Mouse (Mus musculus) neural tube, embryonic 11.5 days (tissue): Measurements from ENCODE around the gene Lrrc73. TPM values are rescaled to one million over a fixed set of nuclear protein-coding genes. Genes with fewer than 3 reads are reported as not detected.

ENCODE experiments used
- ATAC-seq: fragments of 200-750 bp; cut with Nextera tagmentation; 2 replicates; pipeline ENCODE4 v1.8.0; 2017; ENCODE audit warnings: moderate number of reproducible peaks, mild to moderate bottlenecking, moderate TSS enrichment, moderate library complexity; ENCODE audit not compliant: insufficient read depth, low FRiP score, low TSS enrichment
- DNase-seq: peaks from one replicate; pipeline ENCODE4 v3.0.0-alpha.2; 2015; ENCODE audit warnings: low spot score
- H3K27ac ChIP-seq: fragments of 300-500 bp; sonication (generic); 2 replicates; pipeline ENCODE4 v1.5.1; 2014; ENCODE audit warnings: low read depth, mild to moderate bottlenecking, low read length
- H3K27me3 ChIP-seq: fragments of 300-500 bp; sonication (generic); 2 replicates; pipeline ENCODE4 v1.6.1; 2014; ENCODE audit warnings: mild to moderate bottlenecking, low read length, mixed read lengths; ENCODE audit not compliant: control insufficient read depth, insufficient read depth
- H3K36me3 ChIP-seq: fragments of 300-500 bp; sonication (generic); 2 replicates; pipeline ENCODE4 v1.6.1; 2014; ENCODE audit warnings: mild to moderate bottlenecking, low read length, moderate library complexity, mixed read lengths; ENCODE audit not compliant: control insufficient read depth, insufficient read depth
- H3K4me1 ChIP-seq: fragments of 300-500 bp; sonication (generic); 2 replicates; pipeline ENCODE4 v1.6.1; 2014; ENCODE audit warnings: low read length, mixed read lengths; ENCODE audit not compliant: control insufficient read depth, insufficient read depth
- H3K4me2 ChIP-seq: fragments of 300-500 bp; sonication (generic); 2 replicates; pipeline ENCODE4 v1.6.1; 2014; ENCODE audit warnings: low read depth, mild to moderate bottlenecking, moderate library complexity
- H3K4me3 ChIP-seq: fragments of 300-500 bp; sonication (generic); 2 replicates; pipeline ENCODE4 v1.5.1; 2014; ENCODE audit warnings: low read depth, low read length
- H3K9ac ChIP-seq: fragments of 300-500 bp; sonication (generic); 2 replicates; pipeline ENCODE4 v1.6.1; 2014; ENCODE audit warnings: mild to moderate bottlenecking, low read length
- H3K9me3 ChIP-seq: fragments of 300-500 bp; sonication (generic); 2 replicates; pipeline ENCODE4 v1.6.1; 2016; ENCODE audit warnings: low read length; ENCODE audit not compliant: control insufficient read depth
- WGBS: fragments of 180-500 bp; shearing (Covaris S2); extraction: QIAGEN DNeasy Blood & Tissue Kit; methylation state at CpG from one replicate; pipeline ENCODE4 v1.1.7; 2014; 5-methylcytosine and 5-hydroxymethylcytosine counted together
- polyA plus RNA-seq: library from polyadenylated mRNA; unstranded; fragments of >200 nt; fragmentation: Nextera tagmentation; extraction: Ambion mirVana; gene quantifications from 2 replicates; pipeline ENCODE4 v1.2.1, GENCODE M21; 2014

Gene Lrrc73
- polyA plus RNA-seq, 1 experiment from 2014 or later, result 2.8 TPM

DNA sequence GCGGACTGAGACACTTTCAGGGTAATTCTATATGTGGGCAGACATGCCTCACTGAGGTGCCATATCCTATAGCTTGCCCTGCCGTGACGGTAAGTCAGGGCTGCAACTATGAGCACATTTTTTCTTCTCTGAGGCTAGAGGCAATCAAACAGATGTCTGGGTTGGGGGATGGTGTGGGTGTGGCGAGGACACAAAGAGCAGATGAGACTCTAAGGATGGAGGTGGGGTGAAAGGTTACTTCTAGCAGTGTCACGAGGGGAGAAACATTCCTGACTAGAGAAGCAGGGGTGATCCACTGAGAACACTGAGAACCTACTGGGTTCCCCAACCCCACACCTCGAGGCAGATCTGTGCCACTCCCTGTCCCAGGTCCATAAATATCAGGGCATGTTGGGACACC is 13.7 kb downstream of the Lrrc73 start:
- ATAC-seq, result no peak
- H3K27ac ChIP-seq, result no peak overlapping the region
- no peaks in the 10 kb centered on the region for H3K27me3 ChIP-seq
- H3K4me3 ChIP-seq, result no peak overlapping the region
- H3K9ac ChIP-seq, result no peak overlapping the region
- H3K4me1 ChIP-seq, result no peaks in the 10 kb centered on the region
- H3K9me3 ChIP-seq, result no peaks in the 10 kb centered on the region
- WGBS, result 58% methylated on average over 6 of the region's 6 CpGs
- peaks cover 20% of the 10 kb centered on the region for H3K36me3 ChIP-seq
- H3K4me2 ChIP-seq, result no peak overlapping the region
- peak; percentile 3 for DNase-seq

DNA sequence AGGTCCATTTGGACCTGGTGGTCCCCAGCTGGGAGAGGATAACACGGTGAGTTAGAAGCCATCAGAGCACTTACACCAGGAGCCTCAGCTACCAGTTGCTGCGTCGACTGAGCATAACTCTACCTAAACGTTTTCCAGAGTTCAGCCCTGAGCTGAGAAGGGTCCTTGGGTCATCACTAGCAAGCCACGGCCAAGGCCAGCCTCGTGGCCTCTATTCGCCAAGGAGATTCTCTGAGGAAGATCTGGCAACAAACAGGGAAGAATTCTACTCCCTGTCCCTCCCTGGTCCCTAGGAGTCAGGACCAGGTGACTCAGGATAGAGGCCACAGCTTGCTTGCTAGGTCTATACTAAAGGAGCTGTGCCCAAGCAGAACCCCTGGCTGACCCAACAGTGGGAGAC is 14.2 kb downstream of the Lrrc73 start:
- H3K4me1 ChIP-seq, result no peaks in the 10 kb centered on the region

DNA sequence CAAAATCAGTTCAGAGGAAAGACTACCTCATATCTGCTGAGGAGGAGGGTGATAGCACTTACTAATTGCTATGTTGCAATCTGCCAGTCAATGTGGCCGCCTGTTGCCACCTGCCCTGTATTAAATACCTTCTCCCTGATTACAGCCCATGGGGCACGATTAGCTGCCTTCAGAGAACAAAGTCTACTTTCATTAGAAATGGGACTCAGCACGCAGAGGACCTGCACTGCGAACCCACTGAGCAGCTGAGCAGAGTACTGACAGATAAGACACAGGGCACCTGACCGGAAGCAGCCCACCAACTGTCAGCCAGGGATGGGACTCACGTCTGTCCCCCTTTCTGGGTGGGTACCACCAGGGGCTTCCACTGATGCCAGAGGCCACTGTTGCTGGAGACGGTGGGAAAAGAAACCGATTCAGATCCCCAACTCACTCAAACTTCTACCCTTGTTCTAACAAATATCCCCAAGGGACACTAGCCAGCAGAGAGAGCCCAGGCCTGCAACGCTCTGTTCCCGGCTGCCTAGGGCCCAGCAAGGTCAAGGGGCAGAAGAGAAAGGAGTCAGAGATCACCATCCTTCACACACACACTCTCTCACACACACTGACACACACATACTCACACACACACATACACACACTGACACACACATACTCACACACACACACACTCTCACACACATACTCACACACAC is 14.8 kb downstream of the Lrrc73 start:
- Histone ChIP-seq H3K36me3 (peaks cover 20% of the 10 kb centered on the region), H3K9ac (no peak overlapping the region), H3K27ac (no peak overlapping the region), H3K4me2 (no peak overlapping the region), H3K4me1 (no peaks in the 10 kb centered on the region), H3K4me3 (no peak overlapping the region), H3K9me3 (no peaks in the 10 kb centered on the region), H3K27me3 (no peaks in the 10 kb centered on the region)
- no peak for ATAC-seq
- 83% methylated on average over 10 of the region's 10 CpGs for WGBS
- no peak for DNase-seq

More for the DNA sequence above, 14.2 kb downstream of the Lrrc73 start:
- no peak overlapping the region for H3K4me2 ChIP-seq
- no peaks in the 10 kb centered on the region for H3K9me3 ChIP-seq
- DNase-seq (no peak), ATAC-seq (no peak)
- H3K9ac ChIP-seq, result no peak overlapping the region
- H3K27me3 ChIP-seq, result no peaks in the 10 kb centered on the region
- H3K4me3 ChIP-seq, result no peak overlapping the region
- H3K27ac ChIP-seq, result no peak overlapping the region
- H3K36me3 ChIP-seq, result peaks cover 20% of the 10 kb centered on the region
- WGBS, result 85% methylated on average over 7 of the region's 7 CpGs

DNA sequence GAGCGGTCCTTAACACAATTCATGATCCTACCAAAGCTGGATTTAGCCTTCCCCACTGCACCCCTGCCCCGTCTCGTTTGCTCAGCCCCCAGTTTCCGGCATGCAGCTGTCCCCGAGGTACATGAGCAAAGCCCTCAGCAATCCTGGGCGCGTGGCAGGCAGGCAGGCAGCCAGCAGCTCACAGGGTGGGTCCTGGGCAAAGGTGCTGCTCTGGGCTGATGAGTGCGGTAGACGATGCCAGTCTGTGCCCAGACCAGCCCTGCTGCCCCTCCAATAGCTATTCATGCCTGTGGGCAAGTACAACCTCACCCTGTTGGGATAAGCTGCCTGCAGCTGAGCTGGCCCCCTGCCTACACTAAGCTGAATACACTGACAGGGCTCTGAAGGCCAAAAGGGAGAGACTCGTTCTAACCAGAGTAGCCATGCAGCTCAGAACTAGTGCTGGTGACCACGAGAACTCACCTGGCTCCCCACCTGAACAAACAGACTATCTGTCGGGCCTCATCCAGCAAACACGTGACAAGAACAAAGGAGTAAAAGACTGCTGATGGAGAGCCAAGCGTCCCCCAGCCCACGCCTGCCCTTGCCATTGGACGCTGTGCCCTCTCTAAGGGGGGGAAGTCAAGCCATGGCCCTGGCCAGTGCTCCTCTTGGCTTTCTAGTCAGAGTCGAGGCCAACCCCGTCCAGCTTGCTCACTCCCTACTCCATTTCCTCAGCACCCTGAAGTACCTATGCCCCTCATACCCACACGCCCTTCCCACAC is 16.6 kb downstream of the Lrrc73 start:
- H3K4me2 ChIP-seq, result no peak overlapping the region
- DNase-seq (no peak), ATAC-seq (no peak)
- no peak overlapping the region for H3K9ac ChIP-seq
- no peak overlapping the region for H3K4me3 ChIP-seq
- no peaks in the 10 kb centered on the region for H3K27me3 ChIP-seq
- no peak overlapping the region for H3K27ac ChIP-seq
- H3K4me1 ChIP-seq, result no peaks in the 10 kb centered on the region
- 88% methylated on average over 19 of the region's 19 CpGs for WGBS
- peaks cover 12% of the 10 kb centered on the region for H3K36me3 ChIP-seq
- no peaks in the 10 kb centered on the region for H3K9me3 ChIP-seq

DNA sequence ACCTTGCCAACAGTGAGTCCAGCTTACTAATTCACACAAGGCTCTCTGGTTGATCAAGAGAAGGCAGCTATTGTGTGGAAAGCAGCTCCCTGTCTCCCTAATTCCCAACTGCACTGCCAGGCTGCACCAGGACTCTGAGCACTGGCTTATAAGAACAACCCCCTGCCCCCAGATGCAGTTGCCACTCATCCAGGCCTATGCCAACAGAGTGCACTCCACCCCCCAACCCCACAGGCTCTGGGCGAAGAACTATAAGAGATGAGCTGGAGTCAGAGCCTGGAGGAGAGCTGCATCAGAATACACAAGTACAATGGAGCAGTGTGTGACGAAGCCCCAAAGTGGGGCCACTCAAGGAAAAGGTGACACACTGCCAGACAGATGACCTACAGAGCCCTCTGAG is 18.7 kb downstream of the Lrrc73 start:
- H3K4me2 ChIP-seq, result no peak overlapping the region
- DNase-seq, result no peak
- no peaks in the 10 kb centered on the region for H3K4me1 ChIP-seq
- no peak overlapping the region for H3K4me3 ChIP-seq
- WGBS, result 90% methylated on average over 2 of the region's 2 CpGs
- H3K36me3 ChIP-seq, result peaks cover 14% of the 10 kb centered on the region
- H3K27ac ChIP-seq, result no peak overlapping the region
- ATAC-seq, result no peak
- no peaks in the 10 kb centered on the region for H3K27me3 ChIP-seq
- H3K9ac ChIP-seq, result no peak overlapping the region
- H3K9me3 ChIP-seq, result no peaks in the 10 kb centered on the region

DNA sequence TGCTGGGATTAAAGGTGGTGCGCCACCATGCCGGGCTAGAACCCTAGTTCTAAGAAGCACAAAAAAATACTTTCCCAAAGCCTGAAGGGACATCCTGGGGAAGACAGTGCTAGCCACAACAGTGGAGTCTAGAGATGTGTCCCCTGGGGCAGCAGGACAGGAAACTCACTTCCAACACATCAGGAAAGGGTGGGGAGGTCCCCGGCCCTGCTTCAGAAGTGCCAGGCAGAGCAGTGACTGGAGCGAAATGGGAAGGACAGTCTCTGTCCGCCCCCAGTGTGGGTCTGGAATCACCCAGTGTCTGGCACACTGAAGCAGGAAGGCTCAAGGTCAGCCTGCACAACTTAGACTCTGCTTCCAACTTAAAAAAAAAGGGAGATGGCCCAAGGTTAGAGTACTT is 19.3 kb downstream of the Lrrc73 start:
- Histone ChIP-seq H3K4me3 (no peak overlapping the region), H3K4me2 (no peak overlapping the region), H3K27ac (no peak overlapping the region), H3K27me3 (no peaks in the 10 kb centered on the region), H3K36me3 (peaks cover 14% of the 10 kb centered on the region), H3K9ac (no peak overlapping the region), H3K4me1 (no peaks in the 10 kb centered on the region), H3K9me3 (no peaks in the 10 kb centered on the region)
- ATAC-seq (no peak), DNase-seq (peak; percentile 9)
- WGBS, result 87% methylated on average over 5 of the region's 5 CpGs

DNA sequence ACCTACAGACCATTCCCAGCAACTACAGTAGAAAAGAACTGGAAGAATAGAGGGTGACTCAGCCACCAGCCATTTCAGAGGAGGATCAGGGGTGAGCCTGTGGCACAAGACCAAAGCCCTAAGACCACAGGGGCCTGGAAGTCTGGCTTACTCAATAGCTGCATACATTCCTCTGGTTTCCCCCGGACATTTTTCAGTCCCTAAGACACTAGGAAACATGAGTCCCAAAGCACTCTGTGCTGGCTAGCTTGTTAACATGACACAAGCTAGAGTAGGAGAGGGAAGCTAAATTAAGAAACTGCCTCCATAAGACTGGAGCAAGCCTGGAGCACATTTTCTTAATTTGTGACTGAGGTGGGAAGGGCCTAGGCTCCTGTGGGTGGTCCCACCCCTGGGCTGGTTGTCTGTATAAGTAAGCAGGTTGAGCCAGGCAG is 20.5 kb downstream of the Lrrc73 start:
- Histone ChIP-seq H3K4me2 (no peak overlapping the region), H3K4me1 (no peaks in the 10 kb centered on the region), H3K36me3 (peaks cover 14% of the 10 kb centered on the region), H3K9me3 (no peaks in the 10 kb centered on the region), H3K4me3 (no peak overlapping the region), H3K27me3 (no peaks in the 10 kb centered on the region), H3K27ac (no peak overlapping the region), H3K9ac (no peak overlapping the region)
- 74% methylated on average over 1 of the region's 1 CpGs for WGBS
- ATAC-seq (no peak), DNase-seq (peak; percentile 5)

DNA sequence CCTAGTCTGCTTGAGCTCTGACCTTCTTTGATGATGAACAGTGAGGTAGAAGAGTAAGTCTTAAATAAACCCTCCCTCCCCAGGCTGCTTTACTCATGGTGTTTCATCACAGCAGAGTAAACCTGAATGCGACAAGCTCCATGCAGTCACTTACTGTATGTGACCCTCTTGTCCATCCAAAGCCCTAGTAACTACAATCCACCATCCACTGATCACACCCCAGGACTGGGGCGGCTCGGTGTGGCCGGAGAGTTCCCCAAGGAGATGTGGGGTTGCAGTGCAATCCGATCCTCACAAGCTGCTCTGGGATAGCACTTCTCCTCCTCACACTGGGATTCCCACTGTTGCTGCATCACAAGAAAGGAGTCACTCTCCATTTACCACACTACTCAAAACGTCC is 21.1 kb downstream of the Lrrc73 start:
- 68% methylated on average over 6 of the region's 6 CpGs for WGBS
- no peaks in the 10 kb centered on the region for H3K27me3 ChIP-seq
- no peak overlapping the region for H3K4me2 ChIP-seq
- H3K36me3 ChIP-seq, result peaks cover 11% of the 10 kb centered on the region
- H3K9me3 ChIP-seq, result no peaks in the 10 kb centered on the region
- no peaks in the 10 kb centered on the region for H3K4me1 ChIP-seq
- H3K9ac ChIP-seq, result no peak overlapping the region
- H3K4me3 ChIP-seq, result no peak overlapping the region
- H3K27ac ChIP-seq, result no peak overlapping the region
- DNase-seq, result peak; percentile 4
- no peak for ATAC-seq

DNA sequence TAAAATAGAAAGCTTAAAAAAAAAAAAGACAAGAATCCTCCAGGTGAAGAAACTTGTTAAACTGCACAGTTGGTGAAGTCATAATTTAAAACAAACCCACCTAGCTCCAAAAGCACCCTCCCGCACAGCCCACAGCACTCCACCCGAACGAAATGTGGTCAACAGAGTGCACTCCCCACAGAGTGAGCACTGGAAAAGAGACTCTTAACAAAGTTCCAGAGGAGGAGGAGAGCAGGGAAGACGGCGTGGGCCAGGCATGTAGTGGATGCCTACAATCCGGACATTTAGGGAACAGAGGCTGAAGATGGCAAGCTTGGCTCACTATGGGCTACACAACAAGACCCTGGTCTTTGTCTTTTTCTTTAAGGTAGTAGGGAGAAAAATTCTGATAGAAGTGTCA is 21.7 kb downstream of the Lrrc73 start:
- Histone ChIP-seq H3K9ac (no peak overlapping the region), H3K27ac (no peak overlapping the region), H3K4me3 (no peak overlapping the region), H3K27me3 (no peaks in the 10 kb centered on the region), H3K4me2 (no peak overlapping the region), H3K4me1 (no peaks in the 10 kb centered on the region), H3K9me3 (no peaks in the 10 kb centered on the region), H3K36me3 (peaks cover 11% of the 10 kb centered on the region)
- 89% methylated on average over 6 of the region's 6 CpGs for WGBS
- DNase-seq, result no peak
- no peak for ATAC-seq
